Mouse (Mus musculus) brain, embryonic 18.5 days (tissue): ENCODE results near the gene Hnrnph1.

ENCODE experiments used
- DNase-seq: peaks from one replicate; pipeline ENCODE4 v3.0.0-alpha.2; 2012; ENCODE audit warnings: low read depth, low spot score

Hnrnph1 gene

DNA sequence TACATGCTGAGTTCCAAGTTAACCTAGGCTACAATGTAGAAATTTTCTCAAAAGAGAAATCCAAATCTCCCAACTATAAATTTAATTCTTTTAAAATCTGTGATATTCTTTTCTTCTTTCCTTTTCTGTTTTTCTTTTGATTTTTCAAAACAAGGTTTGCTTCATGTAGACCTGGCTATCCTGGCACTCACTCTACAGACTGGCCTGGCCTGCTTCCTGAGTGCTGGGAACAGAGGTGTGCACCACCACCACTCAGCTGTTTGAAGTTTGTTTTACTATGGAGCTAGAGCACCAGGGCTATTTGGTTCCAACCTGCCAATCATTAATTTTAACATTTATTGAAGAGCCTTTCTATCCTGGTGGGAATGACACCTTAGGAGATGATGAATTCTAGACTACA, 3.7 kb upstream of the Hnrnph1 start:
- no peak for DNase-seq

DNA sequence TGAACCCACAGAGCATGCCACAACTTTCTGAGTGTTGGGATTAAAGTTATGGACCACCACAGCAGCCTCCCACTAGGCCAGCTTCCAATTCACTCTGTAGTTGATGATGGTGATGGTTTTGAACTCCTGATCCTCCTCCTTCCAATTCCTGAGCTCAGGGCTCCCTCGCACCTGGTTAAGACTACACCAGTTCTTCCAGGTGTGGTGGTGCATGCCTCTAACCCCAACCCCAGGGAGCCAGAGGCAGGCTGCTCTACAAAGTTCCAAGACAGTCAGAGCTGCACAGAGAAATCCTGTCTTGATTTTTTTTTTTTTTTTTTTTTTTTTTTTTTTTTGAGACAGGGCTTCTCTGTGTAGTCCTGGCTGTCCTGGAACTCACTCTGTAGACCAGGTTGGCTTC, 3.2 kb upstream of the Hnrnph1 start:
- DNase-seq = no peak

GRCm38 (mm10) chr11:50374286-50375015, 2.3 kb upstream of the Hnrnph1 start:
- DNase-seq = no peak

- DNase-seq = no peak
Measured at GRCm38 (mm10) chr11:50375421-50375820, 1.4 kb upstream of the Hnrnph1 start.

GRCm38 (mm10) chr11:50376156-50376790, 517 bp upstream of the Hnrnph1 start:
- DNase-seq = no peak

- DNase-seq = peak; percentile 30
Measured at GRCm38 (mm10) chr11:50377892-50378684, 1.3 kb downstream of the Hnrnph1 start.

GRCm38 (mm10) chr11:50379023-50379752, 2.4 kb downstream of the Hnrnph1 start:
- DNase-seq = no peak

DNA sequence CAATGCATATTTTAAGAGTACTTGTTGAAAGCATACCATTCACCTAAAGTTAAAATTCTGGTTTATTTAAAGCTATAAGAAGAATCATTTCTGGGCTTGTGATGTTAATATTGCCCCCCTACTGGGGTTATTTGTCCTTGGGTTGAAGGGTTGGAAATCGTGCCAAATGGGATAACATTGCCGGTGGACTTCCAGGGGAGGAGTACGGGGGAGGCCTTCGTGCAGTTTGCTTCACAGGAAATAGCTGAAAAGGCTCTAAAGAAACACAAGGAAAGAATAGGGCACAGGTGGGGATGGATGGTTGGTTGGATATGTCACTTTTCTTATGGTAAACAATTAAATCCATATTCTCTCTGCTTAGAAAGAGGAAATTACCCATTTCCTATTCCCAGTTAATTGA, 4.5 kb downstream of the Hnrnph1 start:
- DNase-seq = no peak

DNA sequence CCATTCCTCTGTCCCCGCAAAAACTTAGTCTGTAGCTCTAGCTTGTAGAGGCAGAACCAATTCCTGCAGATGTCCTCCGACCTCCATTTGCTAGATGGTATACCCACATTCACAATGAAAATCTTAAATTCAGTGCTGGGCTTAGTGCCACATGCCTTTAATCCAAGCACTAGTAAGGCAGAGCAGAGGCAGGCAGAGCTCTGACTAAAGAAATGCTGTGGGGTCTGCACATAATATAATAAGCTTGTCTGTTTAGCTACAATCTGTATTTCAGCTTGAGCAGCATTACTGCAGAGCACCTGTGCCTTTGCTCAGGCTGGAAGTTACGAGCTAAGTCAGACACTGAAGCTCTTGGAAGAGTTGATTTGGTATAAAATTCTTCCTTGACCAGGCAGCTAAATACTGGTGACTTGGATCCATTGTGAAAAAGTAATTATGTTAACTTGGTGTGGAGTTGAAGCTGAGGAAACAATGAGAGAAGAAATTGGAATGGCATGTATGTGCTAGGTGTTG, 10.4 kb downstream of the Hnrnph1 start:
- DNase-seq = no peak

DNA sequence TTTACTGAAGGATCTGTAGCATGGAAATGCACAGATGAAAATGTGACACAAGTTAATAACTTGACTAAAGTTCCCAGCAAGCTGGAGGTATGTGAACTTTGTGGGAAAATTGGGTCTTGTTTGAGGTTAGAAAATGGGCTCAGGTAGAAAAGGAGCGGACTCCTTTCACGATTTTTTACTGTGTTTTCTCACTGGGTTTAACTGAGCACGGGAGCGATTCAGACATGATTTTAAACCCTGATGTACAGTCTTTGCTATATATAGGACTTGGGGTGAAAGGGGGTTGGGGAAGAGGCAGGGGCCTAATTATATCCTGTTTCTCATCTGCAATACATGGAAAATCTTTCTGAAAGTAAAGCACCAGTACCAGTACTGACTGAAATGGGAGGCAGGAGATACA, 10.9 kb downstream of the Hnrnph1 start:
- no peak for DNase-seq

DNA sequence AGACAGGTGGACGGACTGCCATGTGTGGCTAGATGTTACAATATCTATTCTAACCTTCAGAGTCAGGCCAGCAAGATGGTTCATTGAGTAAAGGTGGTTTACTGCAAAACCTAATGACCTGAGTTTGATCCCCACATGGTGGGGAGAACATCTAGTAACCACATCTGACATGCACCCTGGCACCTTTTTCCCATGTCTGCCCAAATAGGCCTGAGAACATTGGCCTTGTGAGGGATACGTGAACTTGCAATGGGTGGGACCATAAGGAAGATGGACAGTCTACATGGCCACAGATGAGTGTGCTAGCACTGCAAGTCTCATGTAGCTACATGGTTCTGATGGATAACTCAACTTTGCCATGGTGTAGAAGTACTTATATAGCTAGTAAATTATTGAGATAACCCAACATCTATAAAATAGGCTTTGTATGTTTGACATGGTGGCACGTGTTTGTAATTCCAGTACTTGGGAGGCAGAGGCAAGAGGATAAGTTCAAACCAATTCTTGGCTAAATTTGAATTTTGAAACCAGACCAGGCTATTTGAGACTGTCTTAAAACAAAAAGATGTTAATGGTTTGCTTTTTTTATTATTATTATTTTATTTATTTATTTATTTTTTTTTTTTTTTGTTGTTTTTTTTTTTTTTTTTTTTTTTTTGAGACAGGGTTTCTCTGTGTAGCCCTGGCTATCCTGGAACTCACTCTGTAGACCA, 11.6 kb downstream of the Hnrnph1 start:
- DNase-seq = no peak

- DNase-seq = no peak
Measured at GRCm38 (mm10) chr11:50389011-50389410, 12.2 kb downstream of the Hnrnph1 start.

DNA sequence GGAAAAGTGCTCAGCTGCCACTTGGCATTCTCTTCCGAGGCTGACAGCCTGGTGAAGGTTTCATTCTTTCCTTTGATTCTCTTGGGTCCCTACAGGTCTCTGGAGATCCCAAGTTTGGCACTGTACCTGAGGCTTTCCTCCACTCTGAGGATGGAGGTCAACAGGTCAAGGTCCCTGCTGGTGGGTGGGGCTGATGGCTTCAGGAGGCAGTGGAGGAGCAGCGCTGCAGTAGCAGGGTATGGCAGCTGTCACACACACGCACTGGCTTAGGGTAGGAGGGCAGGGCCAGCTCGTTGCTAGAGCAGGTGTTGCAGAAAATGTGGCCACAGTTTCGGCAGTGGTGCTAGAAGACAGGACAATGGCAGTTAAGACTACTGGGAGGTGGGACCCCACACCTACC, 12.8 kb downstream of the Hnrnph1 start:
- DNase-seq = no peak

- DNase-seq = no peak
Measured at GRCm38 (mm10) chr11:50391272-50391960, 14.6 kb downstream of the Hnrnph1 start.

DNA sequence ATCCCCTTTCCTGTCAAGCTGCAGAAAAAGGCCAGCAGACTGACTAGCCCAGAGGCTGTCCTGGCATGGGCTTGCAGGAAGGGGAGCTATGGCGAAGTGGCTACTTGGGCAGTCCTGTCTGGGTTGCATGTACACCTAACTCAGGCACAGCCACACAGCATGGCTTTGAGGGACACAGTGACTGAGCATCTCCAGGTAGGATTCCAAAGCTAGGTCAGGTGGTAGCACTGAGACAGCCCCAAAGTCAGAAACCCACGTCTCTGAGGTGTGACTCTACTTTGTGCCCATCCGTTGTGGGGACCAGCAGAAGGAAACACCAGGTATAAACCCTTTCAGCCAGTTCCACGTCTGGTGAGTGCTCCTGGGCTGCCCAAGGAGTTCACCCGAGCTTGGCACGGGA, 16.5 kb downstream of the Hnrnph1 start:
- DNase-seq = no peak

DNA sequence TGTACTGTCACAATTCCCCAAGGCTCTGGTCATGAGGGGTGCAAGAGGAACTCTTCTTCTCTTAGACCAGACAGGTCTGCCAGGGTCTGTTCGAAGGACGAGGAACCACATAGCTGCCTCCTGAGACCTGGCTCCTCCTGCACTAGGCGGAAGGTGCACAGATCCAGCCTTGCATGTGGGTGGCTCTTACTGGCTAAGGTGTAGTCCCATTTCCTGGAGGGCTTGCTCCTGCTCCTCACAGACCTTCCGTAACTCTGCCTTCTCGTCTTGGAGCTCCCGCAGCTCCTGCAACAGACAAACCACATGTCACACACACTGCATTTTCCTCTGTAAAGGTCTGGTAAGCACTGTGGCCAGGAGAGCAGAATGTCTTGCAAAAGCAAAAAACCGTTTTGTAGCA, 17.9 kb downstream of the Hnrnph1 start:
- no peak for DNase-seq

DNA sequence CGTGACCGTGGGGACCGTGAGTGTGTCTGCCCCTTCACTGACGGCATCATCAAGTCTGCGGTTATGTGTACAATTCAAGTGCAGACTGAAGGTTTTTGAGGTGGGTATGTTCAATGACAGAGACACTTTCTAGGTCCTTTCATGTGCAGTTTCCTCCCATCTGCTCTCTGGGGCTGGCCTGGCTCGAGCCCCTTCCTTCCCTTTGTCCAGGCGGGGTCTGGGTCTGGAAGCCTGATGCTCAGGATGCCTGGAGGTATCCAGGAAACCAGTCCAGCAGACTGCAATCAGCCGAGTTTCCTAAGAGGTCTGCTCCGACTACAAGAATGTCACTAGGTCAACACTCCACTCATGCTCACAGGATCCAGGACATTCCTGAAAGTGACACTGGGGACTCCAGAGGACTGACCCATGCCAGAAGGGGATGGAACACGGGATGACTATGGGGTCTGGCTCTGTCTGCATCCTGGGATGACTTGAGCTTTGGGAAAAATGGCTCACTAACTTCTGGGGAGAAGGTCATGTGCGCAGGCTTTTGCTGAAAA, 20.0 kb downstream of the Hnrnph1 start:
- DNase-seq = no peak

- no peak for DNase-seq
Measured at GRCm38 (mm10) chr11:50397316-50397715, 20.5 kb downstream of the Hnrnph1 start.

DNA sequence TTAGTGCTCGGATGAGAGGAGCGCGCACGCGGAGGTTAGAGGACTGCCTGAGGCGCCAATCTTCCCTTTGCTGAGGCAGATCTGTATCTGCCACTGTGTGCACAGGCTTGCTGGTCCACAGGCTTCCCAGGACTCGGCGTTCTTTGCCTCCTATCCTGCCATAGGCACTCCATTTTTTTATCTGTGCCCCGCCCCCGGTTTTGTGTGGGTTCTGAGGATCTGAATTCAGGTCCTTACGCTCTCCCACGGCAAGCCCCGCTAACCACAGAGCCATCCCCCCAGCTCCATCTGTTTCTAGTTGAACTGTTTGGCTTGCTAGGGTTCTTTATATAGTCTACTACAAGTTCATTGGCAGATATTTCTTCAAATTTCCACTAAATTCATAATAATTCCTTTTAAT, 22.0 kb downstream of the Hnrnph1 start:
- no peak for DNase-seq

DNA sequence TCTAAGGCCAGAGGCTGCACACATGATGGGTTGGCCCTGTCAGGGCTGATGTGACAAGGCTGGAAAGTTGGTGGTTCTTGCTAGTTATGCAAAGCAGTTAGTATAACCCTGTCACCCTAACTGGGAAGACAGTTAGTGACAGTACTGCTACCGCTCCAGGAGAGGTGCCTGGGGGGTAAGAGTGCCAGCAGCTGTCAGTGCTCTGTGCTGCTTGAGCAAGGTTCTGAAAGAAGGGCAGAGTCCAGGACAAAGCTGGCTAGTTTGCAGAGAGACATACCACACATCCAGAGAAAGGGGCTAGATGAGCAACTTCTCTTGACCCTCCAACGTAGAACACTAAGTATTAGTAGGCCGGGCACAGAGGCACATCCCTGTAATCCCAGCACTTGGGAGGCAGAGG, 25.7 kb downstream of the Hnrnph1 start:
- DNase-seq = no peak
